Mouse (Mus musculus) intestine, embryonic 15.5 days (tissue): ENCODE measurements around the gene Rassf3. TPM values are rescaled to one million over a fixed set of nuclear protein-coding genes. Genes with fewer than 3 reads are reported as not detected.

Source experiments
- ATAC-seq: fragments of 200-750 bp; cut with Nextera tagmentation; 2 replicates; pipeline ENCODE4 v1.8.0; 2017; ENCODE audit warnings: moderate TSS enrichment, moderate library complexity
- H3K27ac ChIP-seq: fragments of 300-500 bp; sonication (generic); 2 replicates; pipeline ENCODE4 v1.5.1; 2015; ENCODE audit warnings: mild to moderate bottlenecking, inconsistent platforms
- H3K27me3 ChIP-seq: fragments of 300-500 bp; sonication (generic); replicated peaks from 2 replicates; pipeline ENCODE4 v1.6.1; 2015; ENCODE audit warnings: inconsistent platforms
- H3K36me3 ChIP-seq: fragments of 300-500 bp; sonication (generic); 2 replicates; pipeline ENCODE4 v1.6.1; 2015; ENCODE audit warnings: inconsistent platforms
- H3K4me1 ChIP-seq: fragments of 300-500 bp; sonication (generic); replicated peaks from 2 replicates; pipeline ENCODE4 v1.6.1; 2015; ENCODE audit warnings: inconsistent platforms
- H3K4me2 ChIP-seq: fragments of 300-500 bp; sonication (generic); replicated peaks from 2 replicates; pipeline ENCODE4 v1.6.1; 2015; ENCODE audit warnings: mild to moderate bottlenecking, inconsistent platforms
- H3K4me3 ChIP-seq: fragments of 300-500 bp; sonication (generic); replicated peaks from 2 replicates; pipeline ENCODE4 v1.5.1; 2015; ENCODE audit warnings: inconsistent platforms
- H3K9ac ChIP-seq: fragments of 300-500 bp; sonication (generic); 2 replicates; pipeline ENCODE4 v1.6.1; 2015; ENCODE audit warnings: inconsistent platforms
- H3K9me3 ChIP-seq: fragments of 300-500 bp; sonication (generic); 2 replicates; pipeline ENCODE4 v1.6.1; 2016; ENCODE audit warnings: inconsistent platforms
- WGBS: fragments of 180-500 bp; shearing (Covaris S2); methylation state at CpG from one replicate; pipeline ENCODE4 v1.1.7; 2015; 5-methylcytosine and 5-hydroxymethylcytosine counted together
- polyA plus RNA-seq: library from polyadenylated mRNA; unstranded; fragments of >200 nt; fragmentation: Nextera tagmentation; extraction: Ambion mirVana; gene quantifications from 2 replicates; pipeline ENCODE4 v1.2.1, GENCODE M21; 2015

Gene Rassf3
- polyA plus RNA-seq, 1 experiment from 2014 or later = 23.5 TPM

DNA sequence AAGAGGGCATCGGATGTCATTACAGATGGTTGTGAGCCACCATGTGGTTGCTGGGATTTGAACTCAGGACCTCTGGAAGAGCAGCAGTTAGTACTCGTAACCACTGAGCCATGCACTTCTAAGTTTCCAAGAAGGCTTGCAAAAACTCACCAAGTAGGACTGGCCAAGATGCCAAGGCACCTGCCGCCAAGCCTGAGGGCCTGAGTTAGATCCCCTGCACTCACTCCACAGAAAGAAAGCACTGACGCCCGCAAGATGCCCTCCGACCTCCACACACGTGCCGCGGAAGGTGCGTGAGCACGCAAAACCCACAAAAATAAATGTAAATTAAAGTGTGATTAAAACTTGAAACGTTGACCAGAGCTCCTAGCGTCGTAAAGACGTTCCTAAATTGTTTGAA is 111.8 kb downstream of the Rassf3 start:
- peak; percentile 6; the same call in 1 of the 2 replicates for ATAC-seq
- 29% methylated on average over 15 of the region's 15 CpGs for WGBS
- Histone ChIP-seq H3K9me3 (no peaks in the 10 kb centered on the region), H3K9ac (no peak overlapping the region), H3K36me3 (no peaks in the 10 kb centered on the region), H3K4me3 (peak overlapping the region; percentile 90), H3K27me3 (no peaks in the 10 kb centered on the region), H3K4me2 (peak overlapping the region; percentile 64), H3K4me1 (peaks cover 13% of the 10 kb centered on the region), H3K27ac (no peak overlapping the region)

DNA sequence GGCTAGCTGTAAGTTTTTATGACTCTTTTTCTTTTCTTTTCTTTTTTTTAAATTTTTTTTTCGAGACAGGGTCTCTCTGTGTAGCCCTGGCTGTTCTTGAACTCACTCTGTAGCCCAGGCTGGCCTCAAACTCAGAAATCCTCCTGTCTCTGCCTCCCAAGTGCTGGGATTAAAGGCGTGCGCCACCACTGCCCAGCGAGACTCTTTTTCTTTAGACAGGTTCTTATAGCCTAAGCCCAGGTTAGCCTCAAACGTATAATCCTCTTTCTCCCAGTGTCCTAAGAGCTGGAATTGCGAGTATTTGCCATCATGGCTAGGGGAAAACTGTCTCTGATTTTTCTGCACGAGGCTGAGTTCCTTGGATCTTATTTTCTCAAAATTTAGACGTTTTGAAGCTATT is 112.9 kb downstream of the Rassf3 start:
- Histone ChIP-seq H3K9ac (no peak overlapping the region), H3K36me3 (no peaks in the 10 kb centered on the region), H3K27me3 (no peaks in the 10 kb centered on the region), H3K9me3 (no peaks in the 10 kb centered on the region), H3K27ac (no peak overlapping the region), H3K4me3 (no peak overlapping the region), H3K4me2 (no peak overlapping the region), H3K4me1 (peaks cover 13% of the 10 kb centered on the region)
- 77% methylated on average over 8 of the region's 8 CpGs for WGBS
- no peak for ATAC-seq

DNA sequence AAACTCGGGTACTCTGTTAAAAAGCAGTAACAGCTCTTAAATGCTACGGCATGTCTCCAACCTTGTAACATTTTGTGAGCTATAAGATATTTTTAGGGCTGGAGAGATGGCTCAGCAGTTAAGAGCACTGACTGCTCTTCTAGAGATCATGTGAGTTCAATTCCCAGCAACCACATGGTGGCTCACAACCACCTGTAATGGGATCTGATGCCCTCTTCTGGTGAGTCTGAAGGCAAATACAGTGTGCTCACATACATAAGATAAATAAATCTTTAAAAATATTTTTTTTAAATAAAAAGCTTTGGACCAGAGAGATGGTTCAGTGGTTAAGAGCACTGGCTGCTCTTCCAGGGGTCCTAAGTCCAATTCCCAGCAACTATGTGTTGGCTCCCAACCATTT is 115.8 kb downstream of the Rassf3 start:
- H3K4me1 ChIP-seq = peaks cover 5% of the 10 kb centered on the region; the same call in 1 of the 2 replicates

More for the DNA sequence above, 115.8 kb downstream of the Rassf3 start:
- ATAC-seq = no peak
- H3K9me3 ChIP-seq = no peaks in the 10 kb centered on the region
- no peaks in the 10 kb centered on the region for H3K36me3 ChIP-seq
- H3K4me2 ChIP-seq = no peak overlapping the region
- 93% methylated on average over 2 of the region's 2 CpGs for WGBS
- H3K4me3 ChIP-seq = no peak overlapping the region
- no peaks in the 10 kb centered on the region for H3K27me3 ChIP-seq
- no peak overlapping the region for H3K9ac ChIP-seq
- no peak overlapping the region for H3K27ac ChIP-seq

Other genes starting within 250 kb of the Rassf3 start
- gene Tbc1d30, start 125.1 kb downstream of the Rassf3 start, polyA plus RNA-seq = 3.5 and 4.5 TPM in 2 replicates
- 41.4 and 42.4 TPM in 2 replicates for gene Gns, start 111.3 kb downstream of the Rassf3 start, polyA plus RNA-seq
- 32.9 and 35.1 TPM in 2 replicates for gene Tbk1, start 110.4 kb upstream of the Rassf3 start, polyA plus RNA-seq
- 46.3 and 46.5 TPM in 2 replicates for gene Xpot, start 150.0 kb upstream of the Rassf3 start, polyA plus RNA-seq
- 0.23 and 0.39 TPM in 2 replicates for gene D930020B18Rik, start 165.2 kb upstream of the Rassf3 start, polyA plus RNA-seq